Mouse (Mus musculus): Measurements from ENCODE around the gene Eif4e. TPM values are rescaled to one million over a fixed set of nuclear protein-coding genes. Genes with fewer than 3 reads are reported as not detected.
"Not testable (repeated sequence)": the region's sequence is repeated elsewhere in the genome, so short reads cannot be mapped to it uniquely, and the experiment has no call there.

The Eif4e gene
- polyA plus RNA-seq, 1 experiment, result 128 TPM

GRCm38 (mm10) chr3:138531479-138532181, 5.7 kb downstream of the Eif4e start:
- Histone ChIP-seq H3K27ac (replicated peaks; ENCODE audit: low read depth, low read length) (no peak overlapping the region), H3K4me3 (ENCODE audit: insufficient read depth, low read depth, low read length) (no peak overlapping the region), H3K4me1 (ENCODE audit: control insufficient read depth, insufficient read depth, insufficient read length, low read length) (peaks cover 3% of the 10 kb centered on the region)

DNA sequence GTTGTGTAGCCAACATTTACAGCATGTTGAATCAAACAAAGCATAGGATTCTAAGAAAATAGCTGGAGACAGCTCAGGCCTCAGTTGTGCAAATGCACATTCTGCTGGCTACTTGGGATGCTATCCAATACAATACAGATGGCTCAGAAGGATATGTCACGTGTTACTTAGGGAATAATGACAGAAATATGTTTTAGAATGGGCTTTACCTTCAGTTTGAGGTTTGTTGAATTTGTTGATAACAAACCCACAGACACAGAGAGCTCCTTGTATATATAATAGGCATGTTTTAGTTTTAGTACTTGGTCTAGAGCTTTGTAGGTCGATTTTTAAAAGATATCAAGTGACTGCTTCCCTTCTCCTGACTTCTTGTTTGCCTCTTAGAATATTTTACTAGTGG, 6.8 kb downstream of the Eif4e start:
- H3K4me3 ChIP-seq (ENCODE audit: insufficient read depth, low read depth, low read length), result no peak overlapping the region
- H3K27ac ChIP-seq (replicated peaks; ENCODE audit: low read depth, low read length), result no peak overlapping the region
- peaks cover 3% of the 10 kb centered on the region for H3K4me1 ChIP-seq (ENCODE audit: control insufficient read depth, insufficient read depth, insufficient read length, low read length)

DNA sequence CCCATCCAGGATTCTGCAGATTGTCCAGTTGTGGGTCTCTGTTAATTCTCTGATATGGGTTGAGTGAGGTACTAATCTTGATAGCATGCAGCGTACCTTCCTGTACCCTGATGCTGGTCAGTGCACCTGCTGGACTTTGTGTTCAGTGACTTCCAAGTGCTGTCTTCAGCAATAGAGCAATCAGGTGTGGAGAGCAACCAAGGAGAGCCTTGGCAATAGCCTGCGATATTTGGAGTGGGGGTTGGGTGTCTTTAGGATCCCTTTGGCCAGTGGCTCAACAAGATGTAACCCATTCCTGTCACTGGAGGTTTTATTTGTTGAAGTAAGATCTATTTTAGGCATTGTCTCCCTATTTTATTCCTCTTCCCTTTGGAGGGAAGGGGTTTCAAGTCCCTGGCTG, 10.1 kb downstream of the Eif4e start:
- H3K27ac ChIP-seq (replicated peaks; ENCODE audit: low read depth, low read length), result no peak overlapping the region
- H3K4me1 ChIP-seq (ENCODE audit: control insufficient read depth, insufficient read depth, insufficient read length, low read length), result peaks cover 5% of the 10 kb centered on the region

GRCm38 (mm10) chr3:138542621-138543020, 16.6 kb downstream of the Eif4e start:
- Histone ChIP-seq H3K4me1 (ENCODE audit: control insufficient read depth, insufficient read depth, insufficient read length, low read length) (peaks cover 6% of the 10 kb centered on the region), H3K27ac (replicated peaks; ENCODE audit: low read depth, low read length) (no peak overlapping the region), H3K4me3 (ENCODE audit: insufficient read depth, low read depth, low read length) (no peak overlapping the region)

More for the DNA sequence above, 10.1 kb downstream of the Eif4e start:
- no peak overlapping the region for H3K4me3 ChIP-seq (ENCODE audit: insufficient read depth, low read depth, low read length)

- peaks cover 6% of the 10 kb centered on the region; the same call in 1 of the 2 replicates for H3K4me1 ChIP-seq (ENCODE audit: control insufficient read depth, insufficient read depth, insufficient read length, low read length)
- H3K4me3 ChIP-seq (ENCODE audit: insufficient read depth, low read depth, low read length), result no peak overlapping the region
- no peak overlapping the region for H3K27ac ChIP-seq (replicated peaks; ENCODE audit: low read depth, low read length)
Observed at GRCm38 (mm10) chr3:138544117-138544516, 18.1 kb downstream of the Eif4e start.

DNA sequence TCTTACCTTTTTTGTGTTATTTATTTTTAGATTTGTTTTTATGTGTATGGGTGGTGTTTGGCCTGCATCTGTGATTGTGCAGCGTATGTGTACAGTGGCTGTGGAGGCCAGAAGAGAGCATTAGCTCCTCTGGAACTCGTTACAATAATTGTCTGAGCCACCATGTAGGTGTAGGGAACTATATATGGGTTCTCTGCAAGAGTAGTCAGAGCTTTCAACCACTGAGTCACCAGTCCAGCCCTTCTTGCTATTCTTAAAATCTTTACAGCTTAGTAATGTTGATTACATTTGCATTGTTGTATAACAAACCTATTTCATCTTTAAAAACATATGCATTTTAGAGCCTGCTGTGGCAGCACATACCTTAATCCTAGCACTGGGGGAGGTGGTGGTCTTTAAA, 20.7 kb downstream of the Eif4e start:
- Histone ChIP-seq H3K4me1 (ENCODE audit: control insufficient read depth, insufficient read depth, insufficient read length, low read length) (peaks cover 4% of the 10 kb centered on the region; the same call in 1 of the 2 replicates), H3K4me3 (ENCODE audit: insufficient read depth, low read depth, low read length) (no peak overlapping the region), H3K27ac (replicated peaks; ENCODE audit: low read depth, low read length) (no peak overlapping the region)

DNA sequence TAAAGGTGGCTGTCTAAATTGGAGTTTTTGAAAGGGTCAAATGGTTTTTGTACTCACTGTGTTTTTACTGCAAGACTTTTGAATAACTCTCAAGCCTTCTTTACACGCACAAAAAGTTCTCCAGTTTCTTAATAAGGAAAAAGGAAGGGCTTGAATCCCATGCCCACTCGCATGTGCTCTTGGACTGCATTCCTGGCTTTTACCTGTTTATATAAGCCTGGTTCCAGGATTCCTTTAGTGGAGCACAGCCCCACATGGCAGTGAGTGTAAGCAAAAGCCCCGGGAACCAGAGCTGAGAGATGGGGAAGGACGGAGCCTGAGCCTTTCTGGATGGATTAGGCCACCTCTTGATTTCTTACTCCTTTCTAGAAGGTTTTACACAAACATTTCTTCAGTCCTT, 23.1 kb downstream of the Eif4e start:
- H3K27ac ChIP-seq (replicated peaks; ENCODE audit: low read depth, low read length), result no peak overlapping the region
- H3K4me3 ChIP-seq (ENCODE audit: insufficient read depth, low read depth, low read length), result no peak overlapping the region
- no peaks in the 10 kb centered on the region for H3K4me1 ChIP-seq (ENCODE audit: control insufficient read depth, insufficient read depth, insufficient read length, low read length)

DNA sequence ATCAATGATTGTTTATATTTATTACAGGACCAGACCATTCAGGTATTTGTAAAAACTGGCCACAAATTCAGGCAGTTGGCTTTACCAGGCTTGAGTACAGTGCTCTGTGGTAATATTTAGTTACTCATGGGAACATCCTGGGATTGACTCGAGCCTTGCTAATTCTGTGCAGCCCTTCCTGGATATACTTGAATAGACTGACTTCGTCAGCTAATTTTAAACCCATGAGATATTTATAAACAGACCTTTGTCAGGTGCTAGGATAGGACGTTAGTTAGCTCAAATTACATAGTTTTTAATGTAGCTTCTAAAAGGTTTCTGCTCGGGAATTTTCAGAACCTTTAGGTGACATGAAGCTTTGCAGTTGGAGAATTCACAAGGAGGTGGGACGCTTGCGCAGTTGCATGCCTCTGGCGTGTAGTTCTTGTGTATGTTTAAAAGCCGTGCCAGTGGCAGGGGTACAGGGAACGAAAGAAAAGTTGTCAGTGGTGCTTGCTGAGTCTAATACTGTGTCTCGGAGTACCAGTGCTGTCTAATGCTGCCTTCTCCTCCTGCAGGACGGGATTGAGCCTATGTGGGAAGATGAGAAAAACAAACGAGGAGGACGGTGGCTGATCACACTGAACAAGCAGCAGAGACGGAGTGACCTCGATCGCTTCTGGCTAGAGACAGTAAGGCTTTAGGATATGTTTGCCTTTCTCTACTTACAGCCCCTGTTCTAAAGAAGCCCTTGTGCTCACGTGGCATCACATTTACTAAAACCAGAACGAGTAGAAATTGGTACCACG, 24.6 kb downstream of the Eif4e start:
- Histone ChIP-seq H3K4me1 (ENCODE audit: control insufficient read depth, insufficient read depth, insufficient read length, low read length) (no peaks in the 10 kb centered on the region), H3K27ac (replicated peaks; ENCODE audit: low read depth, low read length) (no peak overlapping the region), H3K4me3 (ENCODE audit: insufficient read depth, low read depth, low read length) (no peak overlapping the region)

DNA sequence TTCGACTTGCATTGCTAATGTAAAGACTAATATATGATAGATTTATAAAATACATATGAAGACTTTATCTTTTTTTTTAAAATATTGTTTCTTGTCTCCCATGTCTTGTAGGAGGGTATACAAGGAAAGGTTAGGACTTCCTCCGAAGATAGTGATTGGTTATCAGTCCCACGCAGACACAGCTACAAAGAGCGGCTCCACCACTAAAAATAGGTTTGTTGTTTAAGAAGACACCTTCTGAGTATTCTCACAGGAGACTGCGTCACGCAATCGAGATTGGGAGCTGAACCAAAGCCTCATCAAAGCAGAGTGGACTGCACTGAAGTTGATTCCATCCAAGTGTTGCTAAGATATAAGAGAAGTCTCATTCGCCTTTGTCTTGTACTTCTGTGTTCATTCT, 29.3 kb downstream of the Eif4e start:
- not testable (repeated sequence) for H3K4me3 ChIP-seq (ENCODE audit: insufficient read depth, low read depth, low read length); H3K4me1 ChIP-seq (ENCODE audit: control insufficient read depth, insufficient read depth, insufficient read length, low read length); H3K27ac ChIP-seq (replicated peaks; ENCODE audit: low read depth, low read length)

GRCm38 (mm10) chr3:138558529-138558928, 32.5 kb downstream of the Eif4e start:
- Histone ChIP-seq H3K4me3 (ENCODE audit: insufficient read depth, low read depth, low read length) (no peak overlapping the region), H3K27ac (replicated peaks; ENCODE audit: low read depth, low read length) (no peak overlapping the region), H3K4me1 (ENCODE audit: control insufficient read depth, insufficient read depth, insufficient read length, low read length) (no peaks in the 10 kb centered on the region)

DNA sequence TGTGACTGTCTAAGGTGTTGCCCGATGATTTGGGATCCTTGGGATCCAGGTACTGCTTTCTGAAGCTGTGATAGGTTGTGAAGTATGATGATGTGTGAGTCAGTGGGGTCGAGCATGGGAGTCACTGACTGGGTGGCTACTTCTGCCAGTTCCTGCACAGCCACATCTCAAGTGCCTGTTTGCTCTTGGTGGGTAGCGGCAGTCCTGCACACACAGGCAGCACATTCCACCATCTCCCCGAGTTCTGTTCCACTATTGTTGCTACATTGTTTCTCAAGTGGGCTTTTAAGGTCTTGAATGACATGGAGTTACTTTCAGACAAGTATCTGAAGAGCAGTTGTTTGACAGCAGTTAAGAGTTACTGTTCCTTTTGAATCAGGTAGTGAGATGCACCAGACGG, 34.3 kb downstream of the Eif4e start:
- no peak overlapping the region for H3K27ac ChIP-seq (replicated peaks; ENCODE audit: low read depth, low read length)
- H3K4me3 ChIP-seq (ENCODE audit: insufficient read depth, low read depth, low read length), result no peak overlapping the region
- no peaks in the 10 kb centered on the region for H3K4me1 ChIP-seq (ENCODE audit: control insufficient read depth, insufficient read depth, insufficient read length, low read length)

DNA sequence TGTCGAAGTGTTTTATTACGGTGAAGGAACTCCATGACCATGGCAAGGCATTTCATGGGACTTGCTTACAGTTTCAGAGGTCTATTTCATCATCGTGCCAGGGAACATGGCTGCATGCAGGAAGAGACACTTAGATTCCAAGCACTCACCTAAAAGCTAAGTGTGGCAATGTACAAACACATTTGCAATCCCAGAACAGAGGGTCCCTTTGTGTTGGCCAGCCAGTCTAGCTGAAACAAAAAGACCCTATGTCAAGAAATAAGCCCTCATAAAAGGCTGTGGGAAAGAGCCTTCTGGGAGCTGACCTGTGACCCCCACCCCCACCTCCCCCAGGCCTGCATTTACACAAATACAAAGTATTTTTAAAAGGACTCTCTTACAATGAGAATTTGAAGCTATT, 34.9 kb downstream of the Eif4e start:
- Histone ChIP-seq H3K4me1 (ENCODE audit: control insufficient read depth, insufficient read depth, insufficient read length, low read length) (no peaks in the 10 kb centered on the region), H3K4me3 (ENCODE audit: insufficient read depth, low read depth, low read length) (no peak overlapping the region), H3K27ac (replicated peaks; ENCODE audit: low read depth, low read length) (no peak overlapping the region)

DNA sequence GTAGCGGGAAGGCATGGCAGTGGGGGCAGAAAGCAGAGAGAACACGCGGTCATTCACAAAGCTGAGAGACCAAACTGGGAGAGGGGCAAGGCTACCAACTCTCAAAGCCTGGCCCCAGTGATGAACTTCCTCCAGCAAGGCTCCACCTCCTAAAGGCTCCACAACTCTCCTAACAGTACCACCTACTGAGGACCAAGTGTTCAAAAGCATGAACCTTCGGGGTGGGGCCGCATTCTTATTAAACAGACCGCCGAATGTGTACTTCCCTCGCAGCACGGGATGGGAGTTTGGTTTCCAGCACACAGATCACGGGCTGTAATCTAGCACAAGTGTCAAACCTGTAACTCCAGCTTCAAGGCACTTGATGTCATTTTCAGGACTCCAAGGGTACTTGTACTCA, 52.9 kb downstream of the Eif4e start:
- H3K4me1 ChIP-seq (ENCODE audit: control insufficient read depth, insufficient read depth, insufficient read length, low read length), result no peaks in the 10 kb centered on the region
- no peak overlapping the region for H3K27ac ChIP-seq (replicated peaks; ENCODE audit: low read depth, low read length)
- no peak overlapping the region for H3K4me3 ChIP-seq (ENCODE audit: insufficient read depth, low read depth, low read length)

DNA sequence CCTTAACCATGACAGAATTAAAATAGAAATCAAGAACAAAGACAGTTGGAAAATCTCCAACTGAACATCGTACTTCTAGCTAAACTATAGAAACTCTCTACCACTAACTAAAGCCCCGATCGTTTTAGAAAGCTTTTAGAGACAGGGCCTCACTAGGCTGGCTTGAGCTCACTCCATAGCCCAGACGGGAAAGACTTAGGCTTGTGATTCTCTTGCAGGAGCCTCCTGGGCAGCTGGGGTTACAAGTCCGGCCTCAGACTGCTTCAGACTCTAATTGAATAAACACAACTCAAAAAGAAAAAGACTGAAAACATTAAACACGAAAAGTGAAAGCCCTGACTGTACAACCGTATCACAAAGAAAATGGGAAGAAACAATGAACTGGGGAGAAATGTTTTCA, 60.2 kb downstream of the Eif4e start:
- no peak overlapping the region for H3K27ac ChIP-seq (replicated peaks; ENCODE audit: low read depth, low read length)
- H3K4me3 ChIP-seq (ENCODE audit: insufficient read depth, low read depth, low read length), result no peak overlapping the region
- no peaks in the 10 kb centered on the region for H3K4me1 ChIP-seq (ENCODE audit: control insufficient read depth, insufficient read depth, insufficient read length, low read length)

DNA sequence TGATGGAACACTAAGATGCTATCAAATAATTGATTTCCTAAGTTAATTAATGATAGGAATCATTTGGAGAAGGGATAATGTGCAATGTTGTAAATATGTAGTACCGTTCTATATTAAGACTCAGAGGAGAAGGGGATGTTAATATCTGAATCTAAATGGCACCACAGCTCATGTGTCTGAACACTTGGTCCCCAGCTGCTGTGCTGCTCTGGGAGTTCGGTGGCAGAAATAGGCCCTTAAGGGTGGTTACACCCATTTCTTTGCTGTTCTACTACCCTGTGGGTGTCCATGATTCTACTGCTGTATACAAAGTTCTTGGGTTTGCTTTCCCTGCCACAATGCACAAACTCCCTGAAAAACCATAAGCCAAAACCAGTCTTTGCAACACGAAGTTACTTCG, 61.2 kb downstream of the Eif4e start:
- no peak overlapping the region for H3K27ac ChIP-seq (replicated peaks; ENCODE audit: low read depth, low read length)
- no peak overlapping the region for H3K4me3 ChIP-seq (ENCODE audit: insufficient read depth, low read depth, low read length)
- H3K4me1 ChIP-seq (ENCODE audit: control insufficient read depth, insufficient read depth, insufficient read length, low read length), result no peaks in the 10 kb centered on the region

DNA sequence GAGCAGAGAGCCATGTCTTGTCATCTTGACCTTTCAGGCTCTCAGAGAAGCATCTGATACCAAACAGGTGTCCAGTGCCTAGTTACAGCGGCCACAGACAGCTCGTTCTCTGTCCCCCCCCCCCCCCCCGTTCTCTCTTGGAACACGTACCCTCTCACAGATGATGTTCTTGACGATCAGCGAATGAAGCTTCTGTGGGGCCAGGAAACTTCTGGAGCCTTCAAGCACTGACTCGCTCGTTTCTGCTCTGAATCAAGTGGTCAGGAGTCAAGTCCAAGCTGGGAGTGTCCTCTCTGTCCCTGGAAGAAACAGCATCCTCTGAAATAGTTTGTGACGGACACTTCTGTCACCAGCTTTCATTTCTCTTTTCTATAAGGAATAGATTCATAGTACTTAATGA, 62.0 kb downstream of the Eif4e start:
- Histone ChIP-seq H3K27ac (replicated peaks; ENCODE audit: low read depth, low read length) (no peak overlapping the region), H3K4me3 (ENCODE audit: insufficient read depth, low read depth, low read length) (no peak overlapping the region), H3K4me1 (ENCODE audit: control insufficient read depth, insufficient read depth, insufficient read length, low read length) (no peaks in the 10 kb centered on the region)
